12 mouse cellular contexts compared by ENCODE assay signal in the genomic region with DNA sequence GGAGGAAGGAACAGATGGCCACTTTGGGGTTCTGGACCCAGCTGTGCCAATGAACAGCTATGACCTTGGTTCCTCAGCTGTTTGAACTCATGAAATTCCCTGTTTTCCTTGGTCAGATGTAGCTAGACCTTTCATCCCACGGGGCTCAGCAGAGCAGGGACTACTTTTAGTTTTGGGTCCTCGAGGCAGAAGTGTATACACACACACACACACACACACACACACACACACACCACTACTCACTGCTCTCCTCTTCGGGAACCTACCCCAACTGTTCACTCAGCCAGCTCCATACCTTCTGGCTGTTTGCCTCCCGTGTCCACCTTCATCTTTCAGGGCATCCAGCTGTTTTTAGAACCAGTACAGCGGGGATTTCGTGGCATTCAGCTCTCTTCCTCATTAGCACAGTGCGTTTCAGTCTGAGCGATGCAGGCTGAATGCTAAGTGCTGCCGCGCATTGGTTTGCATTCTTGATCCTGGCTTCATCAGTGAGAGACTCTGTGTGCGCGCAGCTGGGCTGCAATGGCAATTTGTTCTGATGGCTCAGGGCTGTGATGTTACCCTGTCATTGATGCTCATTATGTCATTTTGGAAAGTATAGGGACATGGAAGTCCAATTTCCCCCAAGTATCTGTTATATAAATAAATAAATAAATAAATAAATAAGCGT.
DNase-seq lines count a peak whose midpoint lies in the region; ATAC-seq and TF ChIP-seq lines count a peak whose summit lies in the region.
"Had no signal": no experiment of that assay in that cellular context is flagged by ENCODE, and none has a peak within 500 bp of the region (broad histone marks: within the 10 kb centered on the region; RNA-seq: fewer than 3 reads in every experiment).

No protein-coding gene starts in this region.

- no peaks in the 10 kb centered on the region for H3K9me3 ChIP-seq in midbrain, postnatal 0 days (ENCODE audit: low read length)
- H3K9me3 ChIP-seq: heart, embryonic 13.5 days had no signal

- H3K4me3 ChIP-seq in midbrain, postnatal 0 days (ENCODE audit: low read depth, low read length), result no peak overlapping the region
- H3K4me3 ChIP-seq: heart, embryonic 13.5 days had no signal

- no peak overlapping the region for H3K27ac ChIP-seq in midbrain, postnatal 0 days (ENCODE audit: low read depth, low read length)
- H3K27ac ChIP-seq: heart, embryonic 13.5 days; kidney, postnatal 0 days; liver, embryonic 14.5 days had no signal

- peak; percentile 68 for ATAC-seq in midbrain, postnatal 0 days (ENCODE audit: low FRiP score)

- H3K9ac ChIP-seq in midbrain, postnatal 0 days (replicated peaks; ENCODE audit: low read length, poor library complexity, severe bottlenecking), result no peak overlapping the region; the same call in 1 of the 2 replicates
- H3K9ac ChIP-seq: heart, embryonic 13.5 days; liver, embryonic 14.5 days had no signal

- no peaks in the 10 kb centered on the region for H3K27me3 ChIP-seq in midbrain, postnatal 0 days (ENCODE audit: insufficient read depth, low read length)
- H3K27me3 ChIP-seq: heart, embryonic 13.5 days had no signal

- H3K36me3 ChIP-seq in midbrain, postnatal 0 days (ENCODE audit: insufficient read depth, low read length), result no peaks in the 10 kb centered on the region
- H3K36me3 ChIP-seq: heart, embryonic 13.5 days had no signal

- no peak for TF ChIP-seq CTCF in brain, embryonic 14.5 days (IDR thresholded peaks at IDR 0.05; ENCODE audit: borderline replicate concordance, extremely low read depth, insufficient read depth, insufficient read length)
- TF ChIP-seq CTCF in midbrain, postnatal 0 days (IDR thresholded peaks at IDR 0.05), result no peak

- no peak overlapping the region; the same call in 1 of the 2 replicates for H3K4me2 ChIP-seq in midbrain, postnatal 0 days (ENCODE audit: low read depth, low read length, poor library complexity, severe bottlenecking)
- H3K4me2 ChIP-seq: heart, embryonic 13.5 days had no signal

- no peak for TF ChIP-seq POLR2A in brain, embryonic 14.5 days (IDR thresholded peaks at IDR 0.05; ENCODE audit: borderline replicate concordance, extremely low read depth, insufficient read depth, insufficient read length, poor library complexity, severe bottlenecking)

- DNase-seq in brain, embryonic 14.5 days (ENCODE audit: low read depth), result peak; percentile 96
- peak; percentile 43 to 50 for DNase-seq in frontal cortex, postnatal 10 days (ENCODE audit: low spot score in 2 of 2)
- DNase-seq in layer of hippocampus, postnatal 14 days (ENCODE audit: low spot score in 2 of 2), result peak; percentile 31 to 63
- DNase-seq in midbrain, postnatal 0 days (ENCODE audit: low spot score), result peak; percentile 86
- no peak for DNase-seq in gastrocnemius, adult 8-10 months (ENCODE audit: low spot score in 2 of 2)
- DNase-seq in heart, adult 18-20 months, result no peak
- DNase-seq in yolk sac, embryonic 10.5 days (ENCODE audit: low spot score), result no peak
- DNase-seq in adrenal gland, postnatal 36 days, result no peak
- DNase-seq: thymus, postnatal 14 days had no signal

- H3K4me1 ChIP-seq in midbrain, postnatal 0 days (ENCODE audit: insufficient read depth, low read length), result peaks cover 15% of the 10 kb centered on the region
- H3K4me1 ChIP-seq: heart, embryonic 13.5 days had no signal

- WGBS in midbrain, postnatal 0 days, result 24% methylated on average over 13 of the region's 13 CpGs

Comparison
In these comparisons a context has a peak if more than half of its experiments do, and no peak if none do; other contexts are left out.
1. DNase-seq: peak in brain, embryonic 14.5 days (single experiment), frontal cortex, postnatal 10 days (2 of 2), layer of hippocampus, postnatal 14 days (2 of 2) and midbrain, postnatal 0 days (single experiment); none in gastrocnemius, adult 8-10 months (0 of 2), heart, adult 18-20 months (0 of 2), yolk sac, embryonic 10.5 days (single experiment) and adrenal gland, postnatal 36 days (0 of 2).